8 mouse cellular contexts compared by ENCODE assay signal in the genomic region with DNA sequence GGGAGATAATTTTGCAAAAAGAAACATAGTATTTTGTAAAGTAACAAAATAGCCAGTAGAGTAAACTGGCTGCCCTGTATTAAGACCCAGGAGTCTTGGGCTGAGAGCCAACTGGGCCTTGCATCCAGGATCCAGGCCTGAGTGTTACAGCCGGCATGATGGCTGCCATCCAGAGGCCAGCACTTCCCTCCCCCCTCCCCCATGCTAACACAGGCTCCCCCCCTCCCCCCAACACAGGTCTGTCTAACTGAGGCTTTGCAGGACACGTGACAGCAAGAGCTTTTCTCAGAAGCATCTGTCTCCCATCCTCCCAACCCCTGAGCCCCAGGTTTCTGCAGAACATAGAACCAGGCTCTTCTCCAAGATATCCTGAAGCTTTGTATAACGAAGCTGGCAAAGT. TPM values are rescaled to one million over a fixed set of nuclear protein-coding genes. Genes with fewer than 3 reads are reported as not detected.
DNase-seq lines count a peak whose midpoint lies in the region; ATAC-seq and TF ChIP-seq lines count a peak whose summit lies in the region.

No protein-coding gene starts in this region.

- peak overlapping the region; percentile 74 for H3K9ac ChIP-seq in intestine, embryonic 14.5 days (ENCODE audit: low read length)
- peak overlapping the region; percentile 81 for H3K9ac ChIP-seq in liver, embryonic 12.5 days

- no peak for DNase-seq in lung, adult 2 months
- no peak for DNase-seq in lung, postnatal 25 days (ENCODE audit: low spot score)
- peak; percentile 84 to 86 for DNase-seq in cerebellum, adult 18-20 months
- peak; percentile 29 to 51 for DNase-seq in gastrocnemius, adult 8-10 months (ENCODE audit: low spot score in 2 of 2)
- DNase-seq in intestine, embryonic 14.5 days (ENCODE audit: low spot score) = no peak
- peak; percentile 40 for DNase-seq in ovary, postnatal 36 days (ENCODE audit: low spot score)
- DNase-seq in thymus, postnatal 25 days = no peak

- no peak for TF ChIP-seq CTCF in lung, adult 2 months (IDR thresholded peaks at IDR 0.05; ENCODE audit: insufficient read depth, low read length)

- peak overlapping the region; percentile 81 for H3K27ac ChIP-seq in intestine, embryonic 14.5 days (ENCODE audit: low read depth)
- H3K27ac ChIP-seq in liver, embryonic 12.5 days = 0 out of 2 replicates have a peak overlapping the region, but pooled peaks have one; percentile 77

- no peak for TF ChIP-seq POLR2A in lung, adult 2 months (IDR thresholded peaks at IDR 0.05; ENCODE audit: borderline replicate concordance, extremely low read depth, low read depth, low read length)

- H3K9me3 ChIP-seq in intestine, embryonic 14.5 days (ENCODE audit: control insufficient read depth, low read length) = no peaks in the 10 kb centered on the region
- no peaks in the 10 kb centered on the region for H3K9me3 ChIP-seq in liver, embryonic 12.5 days (replicated peaks)

- peak overlapping the region; percentile 13 for H3K4me3 ChIP-seq in lung, adult 2 months (replicated peaks; ENCODE audit: extremely low read depth, low read depth, low read length)
- H3K4me3 ChIP-seq in intestine, embryonic 14.5 days (ENCODE audit: low read depth, low read length) = peak overlapping the region; percentile 92
- H3K4me3 ChIP-seq in liver, embryonic 12.5 days = peak overlapping the region; percentile 82

- peak overlapping the region; percentile 76 for H3K4me2 ChIP-seq in intestine, embryonic 14.5 days (ENCODE audit: low read length)
- H3K4me2 ChIP-seq in liver, embryonic 12.5 days = peak overlapping the region; percentile 80

- H3K27me3 ChIP-seq in intestine, embryonic 14.5 days (replicated peaks; ENCODE audit: control insufficient read depth, insufficient read depth, low read length) = no peaks in the 10 kb centered on the region
- 0 out of 2 replicates have a peak, but pooled peaks cover 7% of the 10 kb centered on the region for H3K27me3 ChIP-seq in liver, embryonic 12.5 days (replicated peaks)

- ATAC-seq in intestine, embryonic 14.5 days (replicated peaks; ENCODE audit: low FRiP score, low TSS enrichment, low read depth) = 0 out of 2 replicates have a peak, but pooled peaks have one; percentile 4
- no peak for ATAC-seq in liver, embryonic 12.5 days

- H3K36me3 ChIP-seq in intestine, embryonic 14.5 days (ENCODE audit: control insufficient read depth, insufficient read depth, low read length) = peaks cover 23% of the 10 kb centered on the region
- H3K36me3 ChIP-seq in liver, embryonic 12.5 days = peaks cover 34% of the 10 kb centered on the region

- 18% methylated on average over 3 of the region's 3 CpGs for WGBS in lung, adult 2 months
- WGBS in intestine, embryonic 14.5 days = 12% methylated on average over 3 of the region's 3 CpGs
- WGBS in liver, embryonic 12.5 days (ENCODE audit: insufficient replicate concordance) = 20% methylated on average over 3 of the region's 3 CpGs

- H3K4me1 ChIP-seq in lung, adult 2 months (ENCODE audit: control insufficient read depth, insufficient read depth, low read length) = no peaks in the 10 kb centered on the region; the same call in 1 of the 2 replicates
- peaks cover 16% of the 10 kb centered on the region for H3K4me1 ChIP-seq in intestine, embryonic 14.5 days (replicated peaks; ENCODE audit: control insufficient read depth, insufficient read depth, low read length)
- H3K4me1 ChIP-seq in liver, embryonic 12.5 days = peaks cover 26% of the 10 kb centered on the region

RNA-seq across cellular contexts. Expression of a gene that starts 1.0 kb away (rescaled TPM):
- polyA plus RNA-seq in lung, adult 2 months (2012; rRNA removed) = 79.5 and 101 TPM in 2 replicates
- 100 to 1,000 TPM; 461 to 515 (median 488) TPM for total RNA-seq in gastrocnemius, adult 8-10 months (2022)
- 386 and 427 TPM in 2 replicates for polyA plus RNA-seq in intestine, embryonic 14.5 days (2014; fragmentation: Nextera tagmentation; extraction: Ambion mirVana)
- polyA plus RNA-seq in liver, embryonic 12.5 days (2016; fragmentation: Nextera tagmentation; extraction: Ambion mirVana) = 214 and 215 TPM in 2 replicates

RNA-seq across cellular contexts. Expression of a gene that starts 1.1 kb away (rescaled TPM):
- 20.1 and 20.6 TPM in 2 replicates for polyA plus RNA-seq in lung, adult 2 months (2012; rRNA removed)
- total RNA-seq in gastrocnemius, adult 8-10 months (2022) = 1 to 10 TPM; 5.4 to 6.6 (median 5.7) TPM
- polyA plus RNA-seq in intestine, embryonic 14.5 days (2014; fragmentation: Nextera tagmentation; extraction: Ambion mirVana) = 49.1 and 53.1 TPM in 2 replicates
- 42.2 and 46.1 TPM in 2 replicates for polyA plus RNA-seq in liver, embryonic 12.5 days (2016; fragmentation: Nextera tagmentation; extraction: Ambion mirVana)

RNA-seq across cellular contexts. Expression of a gene that starts 43.6 kb away (rescaled TPM):
- polyA plus RNA-seq in lung, adult 2 months (2012; rRNA removed) = 22.9 and 26.8 TPM in 2 replicates
- total RNA-seq in gastrocnemius, adult 8-10 months (2022) = 10 to 100 TPM in 1 of 4 experiments, 1 to 10 TPM in 3; 5.6 to 10.3 (median 7.2) TPM
- 39.4 and 43.5 TPM in 2 replicates for polyA plus RNA-seq in intestine, embryonic 14.5 days (2014; fragmentation: Nextera tagmentation; extraction: Ambion mirVana)
- polyA plus RNA-seq in liver, embryonic 12.5 days (2016; fragmentation: Nextera tagmentation; extraction: Ambion mirVana) = 15.4 and 16.7 TPM in 2 replicates

Comparison
In these comparisons a context has a peak if more than half of its experiments do, and no peak if none do; other contexts are left out.
1. DNase-seq: peak in cerebellum, adult 18-20 months (2 of 2), gastrocnemius, adult 8-10 months (2 of 2) and ovary, postnatal 36 days (single experiment); none in lung, adult 2 months (single experiment), lung, postnatal 25 days (single experiment), intestine, embryonic 14.5 days (single experiment) and thymus, postnatal 25 days (single experiment).
2. H3K4me3 ChIP-seq: peak in every context shown above with its lines; median percentile 92 in intestine, embryonic 14.5 days; 82 in liver, embryonic 12.5 days; 13 in lung, adult 2 months.